Mouse (Mus musculus): ENCODE results near the gene Aldh1l1. TPM values are rescaled to one million over a fixed set of nuclear protein-coding genes. Genes with fewer than 3 reads are reported as not detected.
A peak's percentile ranks its signal among the peaks of the same experiment; 100 is the strongest.
"Not testable (repeated sequence)": the region's sequence is repeated elsewhere in the genome, so short reads cannot be mapped to it uniquely, and the experiment has no call there.

The Aldh1l1 gene
- polyA plus RNA-seq, 1 experiment from 2014 or later = 8.8 TPM

DNA sequence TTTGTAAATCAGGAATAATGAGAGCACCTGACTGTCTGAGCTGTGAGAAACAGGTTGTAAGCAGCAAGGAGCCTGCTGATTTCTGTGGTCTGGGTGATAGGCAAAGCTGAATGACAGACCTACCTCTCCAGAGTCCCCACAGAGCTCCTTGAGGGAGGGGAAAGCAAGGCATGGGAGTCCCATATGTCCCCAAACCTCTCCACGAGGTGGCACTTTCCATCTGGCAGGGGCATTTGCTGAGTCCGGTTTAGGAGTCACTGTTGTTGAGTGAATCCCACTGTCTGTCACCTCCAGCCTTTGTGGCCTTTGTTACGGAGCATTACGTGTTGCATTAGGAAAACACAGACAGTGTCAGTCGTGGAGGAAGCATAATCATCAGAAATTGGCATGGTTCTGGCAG is 133.7 kb downstream of the Aldh1l1 start:
- peaks cover 10% of the 10 kb centered on the region for H3K4me1 ChIP-seq
- no peaks in the 10 kb centered on the region for H3K9me3 ChIP-seq
- no peak overlapping the region for H3K4me3 ChIP-seq
- no peak overlapping the region for H3K9ac ChIP-seq (replicated peaks)
- no peak overlapping the region for H3K27ac ChIP-seq (replicated peaks)
- no peak for ATAC-seq (ENCODE audit: low FRiP score, low read depth)
- no peaks in the 10 kb centered on the region for H3K36me3 ChIP-seq
- H3K27me3 ChIP-seq = no peaks in the 10 kb centered on the region
- 78% methylated on average over 5 of the region's 5 CpGs for WGBS
- H3K4me2 ChIP-seq (replicated peaks) = no peak overlapping the region

DNA sequence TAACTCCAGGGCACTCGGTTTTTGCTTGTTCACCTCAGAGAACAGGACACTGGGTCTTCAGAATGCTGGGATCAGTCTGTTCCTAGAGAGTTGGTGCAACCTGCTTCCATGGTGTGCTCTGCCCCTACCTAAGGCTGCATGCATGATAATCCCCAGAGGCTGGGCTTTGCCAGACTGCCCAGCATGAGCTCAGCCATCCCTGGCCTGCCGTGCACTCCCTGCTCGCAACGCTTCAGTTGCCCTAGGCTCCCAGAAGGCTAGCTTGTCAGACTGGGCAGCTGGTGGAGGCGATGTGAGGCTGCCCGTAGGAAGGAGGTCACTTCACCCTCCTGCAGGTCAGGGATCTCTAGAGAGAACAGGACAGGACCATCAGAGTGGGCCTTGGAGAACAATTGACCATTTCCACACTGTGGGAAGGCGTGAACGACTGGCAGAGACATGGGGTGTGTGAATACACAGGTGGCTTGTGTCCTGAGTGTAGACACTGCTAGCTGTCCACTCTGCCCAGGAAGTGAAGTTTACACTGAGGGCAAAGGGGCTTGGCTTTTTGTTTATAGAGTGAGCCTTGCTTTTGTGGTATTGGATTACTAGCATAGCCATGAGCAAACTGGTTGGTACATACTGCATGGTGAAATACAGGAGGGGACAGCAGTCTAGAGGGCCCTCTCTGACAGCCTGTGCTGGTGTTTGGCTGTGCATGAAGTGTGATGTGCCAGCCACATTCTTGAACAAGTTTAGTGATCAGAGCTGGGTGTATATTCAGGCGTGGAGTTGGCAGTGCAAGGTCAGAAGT is 134.8 kb downstream of the Aldh1l1 start:
- H3K4me3 ChIP-seq = no peak overlapping the region
- peaks cover 10% of the 10 kb centered on the region for H3K4me1 ChIP-seq
- H3K27me3 ChIP-seq = no peaks in the 10 kb centered on the region
- WGBS = 35% methylated on average over 9 of the region's 9 CpGs
- no peak overlapping the region for H3K27ac ChIP-seq (replicated peaks)
- H3K9ac ChIP-seq (replicated peaks) = no peak overlapping the region
- no peaks in the 10 kb centered on the region for H3K36me3 ChIP-seq
- H3K9me3 ChIP-seq = no peaks in the 10 kb centered on the region
- peak; percentile 16; the same call in 1 of the 2 replicates for ATAC-seq (ENCODE audit: low FRiP score, low read depth)
- H3K4me2 ChIP-seq (replicated peaks) = no peak overlapping the region

DNA sequence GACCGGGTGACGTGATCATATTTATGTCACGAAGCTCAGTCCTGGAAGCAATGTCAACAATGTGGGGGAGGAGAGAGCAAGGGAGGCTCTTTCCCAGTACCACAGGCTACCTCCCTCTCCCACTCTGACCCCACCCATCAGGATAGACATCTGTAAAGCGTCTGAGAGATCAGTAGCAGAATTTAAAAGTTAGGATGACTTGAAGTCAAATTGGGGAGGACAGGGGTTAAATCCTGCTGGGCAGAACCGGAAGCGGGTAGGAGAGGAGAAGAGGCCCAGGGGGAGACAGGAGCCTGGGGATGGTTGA is 135.3 kb downstream of the Aldh1l1 start:
- no peak for ATAC-seq (ENCODE audit: low FRiP score, low read depth)

DNA sequence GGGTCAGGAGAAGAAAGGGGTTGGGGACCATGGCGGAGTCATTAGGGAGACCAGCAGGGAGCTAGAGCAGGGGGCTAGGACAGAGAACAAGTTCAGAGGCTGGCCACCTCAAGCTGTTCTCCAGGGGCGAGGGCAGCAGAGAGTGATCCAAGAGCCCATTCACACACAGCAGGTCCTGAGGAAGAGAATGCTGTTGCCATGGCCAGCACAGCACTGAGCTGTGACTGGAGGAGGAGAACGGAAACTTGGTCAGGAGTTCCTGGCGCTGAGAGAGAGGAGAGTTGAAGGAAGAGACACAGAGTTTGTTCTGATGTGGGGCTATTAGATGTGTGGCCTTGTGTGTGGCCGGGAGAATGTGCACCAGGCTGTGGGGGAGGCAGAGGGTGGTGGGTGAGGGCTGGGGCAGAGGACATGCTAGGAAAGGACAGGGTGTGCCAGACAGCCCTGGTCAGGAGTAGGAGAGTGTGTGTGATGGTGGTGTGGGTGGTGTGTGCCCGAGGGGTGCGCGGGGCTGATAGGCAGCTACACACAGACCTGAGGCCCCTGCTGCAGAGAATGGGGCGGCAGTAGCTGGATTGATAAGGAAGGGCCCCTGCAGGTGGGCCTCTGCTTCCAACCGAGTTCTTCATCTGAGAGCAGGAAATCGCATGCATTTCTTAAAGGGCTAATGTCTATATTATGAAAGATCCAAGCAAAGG is 136.7 kb downstream of the Aldh1l1 start:
- no peak for ATAC-seq (ENCODE audit: low FRiP score, low read depth)
- 44% methylated on average over 11 of the region's 11 CpGs for WGBS
- Histone ChIP-seq H3K27ac (replicated peaks) (no peak overlapping the region), H3K36me3 (no peaks in the 10 kb centered on the region), H3K4me2 (replicated peaks) (no peak overlapping the region), H3K9me3 (no peaks in the 10 kb centered on the region), H3K9ac (replicated peaks) (no peak overlapping the region), H3K27me3 (no peaks in the 10 kb centered on the region), H3K4me1 (peaks cover 10% of the 10 kb centered on the region), H3K4me3 (no peak overlapping the region)

More for the DNA sequence above, 135.3 kb downstream of the Aldh1l1 start:
- H3K36me3 ChIP-seq = no peaks in the 10 kb centered on the region
- H3K27me3 ChIP-seq = no peaks in the 10 kb centered on the region
- 79% methylated on average over 6 of the region's 6 CpGs for WGBS
- no peak overlapping the region for H3K4me2 ChIP-seq (replicated peaks)
- H3K9me3 ChIP-seq = no peaks in the 10 kb centered on the region
- H3K4me3 ChIP-seq = no peak overlapping the region
- no peak overlapping the region for H3K9ac ChIP-seq (replicated peaks)
- no peak overlapping the region for H3K27ac ChIP-seq (replicated peaks)
- H3K4me1 ChIP-seq = peaks cover 10% of the 10 kb centered on the region

DNA sequence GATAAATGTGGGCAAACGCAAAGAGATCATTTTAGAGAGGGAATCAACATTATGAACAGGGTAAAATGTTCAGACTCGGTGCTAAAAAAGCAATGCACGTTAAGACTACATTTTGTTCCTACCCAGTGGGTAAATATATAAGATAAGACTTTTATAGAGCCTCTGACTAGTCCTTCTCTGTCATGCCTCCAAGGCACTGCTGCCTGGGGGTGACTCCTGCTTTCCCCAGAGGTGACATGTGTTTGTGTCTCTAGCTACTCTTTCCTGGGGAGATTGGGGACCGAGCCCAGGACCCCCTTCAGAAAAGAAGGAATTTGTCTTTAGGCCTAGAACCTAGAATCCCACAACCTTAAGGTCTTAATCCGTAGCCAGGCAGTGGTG is 137.2 kb downstream of the Aldh1l1 start:
- H3K4me3 ChIP-seq = no peak overlapping the region
- peaks cover 10% of the 10 kb centered on the region for H3K4me1 ChIP-seq
- ATAC-seq (ENCODE audit: low FRiP score, low read depth) = no peak
- H3K27me3 ChIP-seq = no peaks in the 10 kb centered on the region
- H3K36me3 ChIP-seq = no peaks in the 10 kb centered on the region
- no peak overlapping the region for H3K9ac ChIP-seq (replicated peaks)
- WGBS = 85% methylated on average over 5 of the region's 5 CpGs
- H3K27ac ChIP-seq (replicated peaks) = no peak overlapping the region
- no peaks in the 10 kb centered on the region for H3K9me3 ChIP-seq
- no peak overlapping the region for H3K4me2 ChIP-seq (replicated peaks)

DNA sequence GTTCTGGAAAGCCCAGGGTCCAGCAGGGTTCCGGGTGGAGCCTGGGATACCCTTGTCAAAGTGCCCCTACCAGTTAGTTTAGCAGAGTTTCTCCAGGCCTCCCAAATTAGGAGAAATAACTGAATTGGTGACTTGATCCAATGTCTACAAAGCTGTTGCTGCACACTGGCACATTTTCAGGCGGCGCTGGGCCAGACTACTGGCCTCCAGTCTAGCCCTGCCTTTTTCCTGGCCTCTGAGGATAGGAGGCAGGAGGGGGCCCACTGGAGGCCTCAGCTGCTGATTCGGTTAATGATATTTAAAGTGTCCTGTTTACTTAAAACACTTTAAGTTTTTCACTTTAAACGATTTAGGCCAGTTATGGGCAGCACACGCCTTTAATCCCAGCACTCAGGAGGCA is 138.0 kb downstream of the Aldh1l1 start:
- H3K27me3 ChIP-seq = no peaks in the 10 kb centered on the region
- H3K4me2 ChIP-seq (replicated peaks) = no peak overlapping the region
- no peak overlapping the region for H3K27ac ChIP-seq (replicated peaks)
- H3K36me3 ChIP-seq = no peaks in the 10 kb centered on the region
- H3K4me3 ChIP-seq = no peak overlapping the region
- H3K4me1 ChIP-seq = peaks cover 10% of the 10 kb centered on the region
- WGBS = 87% methylated on average over 6 of the region's 6 CpGs
- no peak overlapping the region for H3K9ac ChIP-seq (replicated peaks)
- H3K9me3 ChIP-seq = no peaks in the 10 kb centered on the region
- ATAC-seq (ENCODE audit: low FRiP score, low read depth) = no peak

DNA sequence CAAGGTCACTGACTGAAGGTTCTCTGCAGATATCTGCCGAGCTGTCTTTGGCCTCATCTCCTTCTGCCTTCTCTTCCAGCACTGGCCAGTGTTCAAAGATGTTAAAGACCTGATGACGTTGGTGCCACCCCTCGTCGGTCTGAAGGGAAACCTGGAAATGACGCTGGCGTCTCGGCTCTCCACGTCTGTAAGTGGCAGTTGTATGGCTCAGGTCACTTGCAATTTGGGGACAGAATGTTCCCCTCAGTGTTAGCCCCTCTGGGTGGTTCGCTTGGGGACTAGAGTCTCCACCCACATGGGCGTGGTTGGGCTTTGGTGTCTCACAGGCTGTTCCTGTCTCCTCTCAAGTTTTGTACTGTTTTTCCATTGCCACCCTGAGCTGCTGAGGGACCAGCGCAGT is 138.5 kb downstream of the Aldh1l1 start:
- no peaks in the 10 kb centered on the region for H3K9me3 ChIP-seq
- no peaks in the 10 kb centered on the region for H3K36me3 ChIP-seq
- H3K4me2 ChIP-seq (replicated peaks) = no peak overlapping the region
- no peaks in the 10 kb centered on the region for H3K27me3 ChIP-seq
- H3K27ac ChIP-seq (replicated peaks) = no peak overlapping the region
- ATAC-seq (ENCODE audit: low FRiP score, low read depth) = no peak
- H3K4me1 ChIP-seq = peaks cover 10% of the 10 kb centered on the region
- H3K9ac ChIP-seq (replicated peaks) = no peak overlapping the region
- 83% methylated on average over 11 of the region's 11 CpGs for WGBS
- no peak overlapping the region for H3K4me3 ChIP-seq

DNA sequence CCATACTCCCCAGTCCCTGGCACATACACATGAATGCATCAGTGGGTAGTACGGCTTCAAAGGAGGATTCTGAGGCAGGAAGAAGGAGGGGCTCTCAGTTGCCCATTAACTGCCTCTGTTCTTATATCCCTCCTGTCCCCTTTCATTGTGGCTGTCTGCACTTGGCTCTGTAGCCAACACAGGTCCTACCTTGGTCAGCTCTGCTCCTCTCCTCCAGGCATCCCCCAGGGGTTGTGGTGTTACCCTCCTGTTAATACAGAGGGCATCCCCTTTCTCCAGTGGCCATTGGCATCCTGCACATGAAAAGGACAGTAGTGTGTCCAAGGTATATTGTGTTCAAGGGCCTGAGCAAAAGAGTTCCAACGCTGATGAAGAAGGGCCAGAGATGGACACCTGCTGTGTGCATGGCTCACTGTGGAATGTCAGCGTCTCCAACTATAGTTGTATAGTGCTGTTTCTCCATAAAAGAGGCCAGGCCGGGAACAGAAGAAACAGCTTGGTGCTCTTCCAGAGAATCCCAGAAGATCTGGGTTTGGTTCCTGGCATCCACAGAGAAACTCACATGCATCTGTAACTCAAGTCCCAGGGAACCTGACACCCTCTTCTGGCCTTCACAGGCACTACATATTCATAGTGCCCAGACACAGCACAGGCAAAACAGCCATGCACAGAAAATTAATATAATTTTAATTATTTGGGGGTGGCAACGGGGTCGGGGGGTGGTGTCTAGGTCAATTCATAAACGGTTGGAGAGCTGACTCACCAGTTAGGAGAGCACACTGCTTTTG is 139.2 kb downstream of the Aldh1l1 start:
- no peaks in the 10 kb centered on the region for H3K36me3 ChIP-seq
- ATAC-seq (ENCODE audit: low FRiP score, low read depth) = no peak

DNA sequence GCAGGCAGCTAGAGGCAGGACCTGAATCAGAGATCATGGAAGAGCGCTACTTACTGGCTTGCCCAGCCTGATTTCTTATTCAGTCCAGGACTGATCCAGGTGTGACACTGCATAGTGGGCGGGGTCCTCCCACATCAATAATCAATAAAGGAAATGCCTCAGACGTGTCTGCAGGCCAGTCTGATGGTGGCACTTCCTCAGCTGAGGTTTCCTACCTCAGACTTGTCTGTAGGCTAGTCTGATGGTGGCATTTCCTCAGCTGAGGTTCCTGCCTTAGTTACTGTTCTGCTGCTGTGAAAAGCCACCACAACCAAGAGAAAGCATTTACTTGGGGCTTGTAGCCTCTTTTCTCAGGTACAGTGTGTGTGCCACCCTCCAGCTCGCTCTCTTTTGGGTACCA is 141.3 kb downstream of the Aldh1l1 start:
- no peak overlapping the region for H3K4me2 ChIP-seq (replicated peaks)
- no peaks in the 10 kb centered on the region for H3K27me3 ChIP-seq
- ATAC-seq (ENCODE audit: low FRiP score, low read depth) = no peak
- WGBS = 87% methylated on average over 4 of the region's 4 CpGs
- peaks cover 6% of the 10 kb centered on the region; the same call in 1 of the 2 replicates for H3K4me1 ChIP-seq
- no peak overlapping the region for H3K27ac ChIP-seq (replicated peaks)
- H3K36me3 ChIP-seq = no peaks in the 10 kb centered on the region
- no peaks in the 10 kb centered on the region for H3K9me3 ChIP-seq
- no peak overlapping the region for H3K4me3 ChIP-seq
- no peak overlapping the region for H3K9ac ChIP-seq (replicated peaks)

More for the DNA sequence above, 139.2 kb downstream of the Aldh1l1 start:
- H3K4me1 ChIP-seq = peaks cover 10% of the 10 kb centered on the region
- H3K27ac ChIP-seq (replicated peaks) = no peak overlapping the region
- no peaks in the 10 kb centered on the region for H3K27me3 ChIP-seq
- H3K9ac ChIP-seq (replicated peaks) = no peak overlapping the region
- H3K4me2 ChIP-seq (replicated peaks) = no peak overlapping the region
- WGBS = 84% methylated on average over 7 of the region's 7 CpGs
- no peaks in the 10 kb centered on the region for H3K9me3 ChIP-seq
- H3K4me3 ChIP-seq = no peak overlapping the region

DNA sequence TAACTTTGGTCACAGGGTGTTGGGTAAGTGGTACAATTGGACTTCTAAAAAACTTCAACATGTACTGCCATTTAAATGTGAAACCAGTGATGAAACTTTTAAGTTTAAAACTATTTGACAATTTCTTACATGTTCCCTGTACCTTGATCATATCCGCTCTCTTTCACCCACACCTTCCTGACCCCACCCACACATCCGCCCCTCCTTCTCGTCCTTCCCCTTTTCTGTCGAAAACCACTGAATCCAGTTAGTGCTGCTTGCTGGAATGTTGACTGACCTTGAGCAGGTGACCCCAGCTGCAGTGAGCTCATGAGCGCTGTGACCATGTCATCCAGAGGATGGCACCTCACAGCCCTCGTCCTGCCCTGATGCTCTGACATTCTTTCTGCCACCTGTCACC is 143.3 kb downstream of the Aldh1l1 start:
- no peak overlapping the region for H3K9ac ChIP-seq (replicated peaks)
- no peak overlapping the region for H3K4me3 ChIP-seq
- no peaks in the 10 kb centered on the region for H3K4me1 ChIP-seq
- no peak overlapping the region for H3K27ac ChIP-seq (replicated peaks)
- no peaks in the 10 kb centered on the region for H3K36me3 ChIP-seq
- H3K4me2 ChIP-seq (replicated peaks) = no peak overlapping the region
- no peaks in the 10 kb centered on the region for H3K27me3 ChIP-seq
- 94% methylated on average over 6 of the region's 6 CpGs for WGBS
- H3K9me3 ChIP-seq = no peaks in the 10 kb centered on the region
- no peak for ATAC-seq (ENCODE audit: low FRiP score, low read depth)

DNA sequence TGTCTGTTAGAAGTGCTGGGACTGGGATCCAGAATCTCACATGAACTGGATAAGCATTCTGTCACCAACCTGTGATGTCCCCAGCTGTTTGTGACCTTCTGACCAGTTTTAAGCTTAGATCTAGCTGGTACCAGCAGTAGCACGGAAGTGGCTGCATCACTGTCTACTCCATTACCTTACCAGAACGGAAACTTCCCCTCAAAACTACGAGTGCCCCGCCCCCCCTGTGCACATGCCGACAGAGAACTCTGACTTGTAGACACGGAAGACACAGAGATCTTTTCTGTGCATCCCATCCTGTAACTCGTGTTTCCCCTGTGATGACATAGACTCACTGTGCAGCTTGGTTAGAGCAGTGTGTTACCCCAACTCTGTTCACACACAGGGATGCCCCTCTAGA is 144.2 kb downstream of the Aldh1l1 start:
- Histone ChIP-seq H3K4me3 (no peak overlapping the region), H3K27ac (replicated peaks) (no peak overlapping the region), H3K36me3 (no peaks in the 10 kb centered on the region), H3K9me3 (no peaks in the 10 kb centered on the region), H3K4me1 (no peaks in the 10 kb centered on the region), H3K9ac (replicated peaks) (no peak overlapping the region), H3K27me3 (no peaks in the 10 kb centered on the region), H3K4me2 (replicated peaks) (no peak overlapping the region)
- no peak for ATAC-seq (ENCODE audit: low FRiP score, low read depth)
- WGBS = 93% methylated on average over 7 of the region's 7 CpGs

DNA sequence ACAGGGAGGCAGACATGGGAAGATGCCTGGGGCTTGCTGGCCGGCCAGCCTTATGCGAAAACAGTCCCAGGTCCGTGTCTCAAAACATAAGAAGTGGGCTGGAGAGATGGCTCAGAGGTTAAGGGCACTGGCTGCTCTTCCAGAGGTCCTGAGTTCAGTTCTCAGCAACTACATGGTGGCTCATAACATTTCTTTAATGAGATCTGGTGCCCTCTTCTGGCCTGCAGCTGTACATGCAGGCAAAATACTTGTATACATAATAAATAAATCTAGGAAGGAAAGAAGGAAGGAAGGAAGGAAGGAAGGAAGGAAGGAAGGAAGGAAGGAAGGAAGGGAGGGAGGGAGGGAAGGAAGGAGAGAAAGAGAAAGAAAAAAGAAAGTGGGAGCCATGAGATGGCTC is 146.3 kb downstream of the Aldh1l1 start:
- not testable (repeated sequence) for H3K36me3 ChIP-seq

More for the DNA sequence above, 146.3 kb downstream of the Aldh1l1 start:
- not testable (repeated sequence) for H3K27me3 ChIP-seq; H3K4me3 ChIP-seq; H3K9me3 ChIP-seq; H3K9ac ChIP-seq (replicated peaks); H3K4me2 ChIP-seq (replicated peaks); ATAC-seq (ENCODE audit: low FRiP score, low read depth); H3K27ac ChIP-seq (replicated peaks); H3K4me1 ChIP-seq
- WGBS = 63% methylated on average over 3 of the region's 3 CpGs

Measured in midbrain, embryonic 12.5 days (tissue).